Mouse (Mus musculus) small intestine, adult 2 months (tissue): Measurements from ENCODE around the gene Tmem79.

ENCODE experiments used
- CTCF ChIP-seq: fragments of 200-500 bp; IDR thresholded peaks from 2 replicates; pipeline ENCODE4 v1.5.1; 2012; ENCODE audit warnings: low read depth, mild to moderate bottlenecking, control low read depth, inconsistent platforms, low read length, moderate library complexity, mixed read lengths; ENCODE audit not compliant: insufficient replicate concordance, insufficient read length; ENCODE audit errors: extremely low read depth
- POLR2A ChIP-seq: fragments of 200-500 bp; IDR thresholded peaks from 2 replicates; pipeline ENCODE4 v1.6.1; 2012; ENCODE audit warnings: low read depth, mild to moderate bottlenecking, control low read depth, inconsistent platforms, low read length, moderate library complexity

DNA sequence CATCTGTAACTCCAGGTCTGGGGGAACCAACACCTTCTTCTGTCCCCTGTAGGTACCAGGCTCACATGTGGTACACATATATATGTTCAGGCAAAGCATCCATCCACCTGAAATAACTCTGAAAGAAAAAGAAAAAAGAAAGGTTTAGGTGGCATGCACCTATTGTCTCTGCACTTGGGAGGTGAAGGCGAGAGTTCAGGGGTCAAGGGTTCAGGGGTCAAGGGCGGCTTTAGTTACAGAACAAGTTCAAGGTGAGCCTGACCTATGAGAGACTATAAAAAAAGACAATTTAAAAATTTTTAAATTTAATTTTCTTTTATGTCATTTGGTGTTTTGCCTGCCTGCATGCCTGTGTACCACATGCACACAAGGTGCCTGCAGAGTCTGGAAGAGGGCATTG is 55.9 kb downstream of the Tmem79 start:
- TF ChIP-seq CTCF, result no peak
- TF ChIP-seq POLR2A, result no peak
